ENCODE assay signal across 9 mouse cellular contexts in the genomic region with DNA sequence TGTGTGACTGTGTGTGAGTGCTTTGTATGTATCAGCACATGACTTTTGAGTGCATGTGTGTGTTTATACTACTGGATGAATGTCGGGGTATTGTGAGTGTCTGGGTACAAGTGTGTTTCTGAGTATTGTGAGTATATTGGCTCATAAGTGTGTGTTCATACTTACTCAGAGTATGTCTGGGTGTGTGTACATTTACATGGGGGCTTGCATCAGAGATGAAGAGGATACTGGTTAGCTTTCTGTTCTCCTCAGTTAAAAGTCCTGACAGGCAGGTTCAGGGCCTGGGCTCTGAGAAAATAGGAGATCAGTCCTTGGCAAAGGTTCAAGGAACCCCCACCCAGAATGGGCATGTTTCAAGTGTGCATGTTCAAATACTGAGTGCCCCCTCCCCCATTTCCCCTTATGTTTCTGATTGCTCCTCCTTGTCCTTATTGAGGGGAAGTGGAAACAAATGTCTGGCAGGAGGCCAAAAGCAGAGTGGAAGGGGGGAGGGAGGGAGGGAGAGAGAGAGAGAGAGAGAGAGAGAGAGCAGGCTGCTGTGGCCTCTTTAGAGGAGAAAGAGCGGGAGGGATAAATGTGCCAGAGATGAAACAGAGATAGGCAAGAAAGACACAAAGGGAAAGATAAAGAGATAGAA.
DNase-seq lines count a peak whose midpoint lies in the region; ATAC-seq and TF ChIP-seq lines count a peak whose summit lies in the region.
"Had no signal": no experiment of that assay in that cellular context is flagged by ENCODE, and none has a peak within 500 bp of the region (broad histone marks: within the 10 kb centered on the region; RNA-seq: fewer than 3 reads in every experiment).

No protein-coding gene starts in this region.

- H3K36me3 ChIP-seq in limb, embryonic 10.5 days, result no peaks in the 10 kb centered on the region
- H3K36me3 ChIP-seq in midbrain, embryonic 14.5 days (ENCODE audit: control insufficient read depth, insufficient read depth, low read length), result no peaks in the 10 kb centered on the region
- H3K36me3 ChIP-seq: liver, embryonic 15.5 days had no signal

- no peak for TF ChIP-seq CTCF in layer of hippocampus, adult 2 months (conservative IDR thresholded peaks at IDR 0.05)

- H3K4me1 ChIP-seq in limb, embryonic 10.5 days, result peaks cover 37% of the 10 kb centered on the region
- peaks cover 5% of the 10 kb centered on the region for H3K4me1 ChIP-seq in midbrain, embryonic 14.5 days (ENCODE audit: control insufficient read depth, insufficient read depth, low read length)

- peak; percentile 73 for ATAC-seq in midbrain, embryonic 14.5 days (ENCODE audit: low FRiP score, low TSS enrichment)
- ATAC-seq in CD4-positive, CD25-positive, alpha-beta regulatory T cell, adult 4 months, result no peak

- H3K9ac ChIP-seq in midbrain, embryonic 14.5 days (replicated peaks; ENCODE audit: low read length), result no peak overlapping the region
- H3K9ac ChIP-seq: liver, embryonic 15.5 days had no signal

- H3K4me3 ChIP-seq in limb, embryonic 10.5 days, result no peak overlapping the region; the same call in 1 of the 2 replicates
- H3K4me3 ChIP-seq in midbrain, embryonic 14.5 days (replicated peaks; ENCODE audit: low read depth, low read length), result no peak overlapping the region
- H3K4me3 ChIP-seq in layer of hippocampus, adult 2 months, result no peak overlapping the region
- H3K4me3 ChIP-seq: liver, embryonic 15.5 days had no signal

- H3K27ac ChIP-seq in limb, embryonic 10.5 days, result peak overlapping the region; percentile 89
- H3K27ac ChIP-seq in midbrain, embryonic 14.5 days (replicated peaks; ENCODE audit: low read depth, low read length), result peak overlapping the region; percentile 32; the same call in 1 of the 2 replicates
- H3K27ac ChIP-seq in layer of hippocampus, adult 2 months, result no peak overlapping the region
- H3K27ac ChIP-seq: liver, embryonic 15.5 days had no signal

- 53% methylated on average over 2 of the region's 2 CpGs for WGBS in limb, embryonic 10.5 days
- 61% methylated on average over 2 of the region's 2 CpGs for WGBS in midbrain, embryonic 14.5 days

- H3K27me3 ChIP-seq in limb, embryonic 10.5 days (ENCODE audit: low read depth, poor library complexity, severe bottlenecking), result no peaks in the 10 kb centered on the region
- H3K27me3 ChIP-seq in midbrain, embryonic 14.5 days (ENCODE audit: control insufficient read depth, insufficient read depth, low read length), result no peaks in the 10 kb centered on the region
- H3K27me3 ChIP-seq: liver, embryonic 15.5 days had no signal

- peak; percentile 25 for DNase-seq in urinary bladder, postnatal 14 days (ENCODE audit: low spot score)
- no peak for DNase-seq in urinary bladder, postnatal 10 days (ENCODE audit: low spot score)
- DNase-seq in heart, adult 8-10 months (ENCODE audit: low spot score), result peak; percentile 30
- DNase-seq in limb, embryonic 10.5 days (ENCODE audit: low spot score), result peak; percentile 81
- DNase-seq in midbrain, embryonic 14.5 days, result peak; percentile 70
- DNase-seq in layer of hippocampus, adult 2 months (ENCODE audit: low spot score in 2 of 2), result no peak
- DNase-seq in layer of hippocampus, postnatal 10 days (ENCODE audit: low spot score in 2 of 2), result no peak

- H3K9me3 ChIP-seq in limb, embryonic 10.5 days (replicated peaks), result no peaks in the 10 kb centered on the region
- H3K9me3 ChIP-seq in midbrain, embryonic 14.5 days (ENCODE audit: control insufficient read depth, low read length), result no peaks in the 10 kb centered on the region
- H3K9me3 ChIP-seq: liver, embryonic 15.5 days had no signal

- no peak overlapping the region for H3K4me2 ChIP-seq in midbrain, embryonic 14.5 days (ENCODE audit: low read length)
- H3K4me2 ChIP-seq: liver, embryonic 15.5 days had no signal

Comparison
In these comparisons a context has a peak if more than half of its experiments do, and no peak if none do; other contexts are left out.
1. DNase-seq: peak in urinary bladder, postnatal 14 days (single experiment), heart, adult 8-10 months (single experiment), limb, embryonic 10.5 days (single experiment) and midbrain, embryonic 14.5 days (single experiment); none in urinary bladder, postnatal 10 days (single experiment), layer of hippocampus, adult 2 months (0 of 2) and layer of hippocampus, postnatal 10 days (0 of 2).